Mouse (Mus musculus): ENCODE results near the gene Pole. TPM values are rescaled to one million over a fixed set of nuclear protein-coding genes. Genes with fewer than 3 reads are reported as not detected.

Gene Pole
- polyA plus RNA-seq, 1 experiment = 5.1 TPM

GRCm38 (mm10) chr5:110330508-110330907, 44.4 kb downstream of the Pole start:
- Histone ChIP-seq H3K36me3 (replicated peaks; ENCODE audit: low read length) (peaks cover 87% of the 10 kb centered on the region), H3K9me3 (no peaks in the 10 kb centered on the region), H3K4me3 (replicated peaks) (no peak overlapping the region), H3K27me3 (replicated peaks) (no peaks in the 10 kb centered on the region), H3K4me1 (no peaks in the 10 kb centered on the region; the same call in 1 of the 2 replicates)
- TF ChIP-seq FLI1 (IDR thresholded peaks at IDR 0.05; ENCODE audit: low read length) (no peak), GATA1 (IDR thresholded peaks at IDR 0.05; ENCODE audit: borderline replicate concordance, low read length) (no peak)

- peaks cover 59% of the 10 kb centered on the region for H3K36me3 ChIP-seq (replicated peaks; ENCODE audit: low read length)
- no peak overlapping the region for H3K4me3 ChIP-seq (replicated peaks)
- no peak for TF ChIP-seq FLI1 (IDR thresholded peaks at IDR 0.05; ENCODE audit: low read length)
- TF ChIP-seq GATA1 (IDR thresholded peaks at IDR 0.05; ENCODE audit: borderline replicate concordance, low read length) = no peak
- H3K27me3 ChIP-seq (replicated peaks) = peaks cover 39% of the 10 kb centered on the region
- peaks cover 20% of the 10 kb centered on the region for H3K4me1 ChIP-seq
- H3K9me3 ChIP-seq = no peaks in the 10 kb centered on the region
These were observed 52.7 kb downstream of the Pole start for GRCm38 (mm10) chr5:110338792-110339191.

- no peak for TF ChIP-seq FLI1 (IDR thresholded peaks at IDR 0.05; ENCODE audit: low read length)
- Histone ChIP-seq H3K36me3 (replicated peaks; ENCODE audit: low read length) (peaks cover 21% of the 10 kb centered on the region), H3K9me3 (no peaks in the 10 kb centered on the region), H3K4me3 (replicated peaks) (peak within 1 kb of the TSS; percentile 87), H3K4me1 (peaks cover 25% of the 10 kb centered on the region), H3K27me3 (replicated peaks) (peaks cover 66% of the 10 kb centered on the region)
These were observed 56.7 kb downstream of the Pole start, which contains the start of gene P2rx2 for GRCm38 (mm10) chr5:110342648-110343284. Gene P2rx2, minus strand, starts transcription at chr5:110343212.

- H3K4me3 ChIP-seq (replicated peaks) = no peak within 1 kb of the TSS
- H3K4me1 ChIP-seq = peaks cover 21% of the 10 kb centered on the region
- peaks cover 71% of the 10 kb centered on the region for H3K27me3 ChIP-seq (replicated peaks)
- H3K9me3 ChIP-seq = no peaks in the 10 kb centered on the region
- TF ChIP-seq FLI1 (IDR thresholded peaks at IDR 0.05; ENCODE audit: low read length) (no peak), GATA1 (IDR thresholded peaks at IDR 0.05; ENCODE audit: borderline replicate concordance, low read length) (no peak)
- peaks cover 6% of the 10 kb centered on the region for H3K36me3 ChIP-seq (replicated peaks; ENCODE audit: low read length)
These were observed 58.4 kb downstream of the Pole start, which contains the start of gene Lrcol1 for GRCm38 (mm10) chr5:110344524-110344923. Gene Lrcol1, plus strand, starts transcription at chr5:110344730.

GRCm38 (mm10) chr5:110345553-110345952, 59.4 kb downstream of the Pole start:
- peaks cover 66% of the 10 kb centered on the region for H3K27me3 ChIP-seq (replicated peaks)
- no peak for TF ChIP-seq FLI1 (IDR thresholded peaks at IDR 0.05; ENCODE audit: low read length)
- no peak for TF ChIP-seq GATA1 (IDR thresholded peaks at IDR 0.05; ENCODE audit: borderline replicate concordance, low read length)

GRCm38 (mm10) chr5:110347006-110347405, 60.9 kb downstream of the Pole start:
- no peak for TF ChIP-seq FLI1 (IDR thresholded peaks at IDR 0.05; ENCODE audit: low read length)
- no peak for TF ChIP-seq GATA1 (IDR thresholded peaks at IDR 0.05; ENCODE audit: borderline replicate concordance, low read length)
- H3K9me3 ChIP-seq = no peaks in the 10 kb centered on the region
- peaks cover 19% of the 10 kb centered on the region for H3K4me1 ChIP-seq
- no peak overlapping the region for H3K4me3 ChIP-seq (replicated peaks)
- no peaks in the 10 kb centered on the region for H3K36me3 ChIP-seq (replicated peaks; ENCODE audit: low read length)
- peaks cover 53% of the 10 kb centered on the region for H3K27me3 ChIP-seq (replicated peaks)

More at GRCm38 (mm10) chr5:110345553-110345952, 59.4 kb downstream of the Pole start:
- Histone ChIP-seq H3K9me3 (no peaks in the 10 kb centered on the region), H3K4me3 (replicated peaks) (no peak overlapping the region), H3K4me1 (peaks cover 20% of the 10 kb centered on the region), H3K36me3 (replicated peaks; ENCODE audit: low read length) (no peaks in the 10 kb centered on the region)

GRCm38 (mm10) chr5:110354716-110355115, 68.6 kb downstream of the Pole start:
- peaks cover 15% of the 10 kb centered on the region; the same call in 1 of the 2 replicates for H3K4me1 ChIP-seq
- no peaks in the 10 kb centered on the region for H3K36me3 ChIP-seq (replicated peaks; ENCODE audit: low read length)
- H3K9me3 ChIP-seq = no peaks in the 10 kb centered on the region
- H3K4me3 ChIP-seq (replicated peaks) = no peak overlapping the region
- peaks cover 35% of the 10 kb centered on the region for H3K27me3 ChIP-seq (replicated peaks)
- TF ChIP-seq GATA1 (IDR thresholded peaks at IDR 0.05; ENCODE audit: borderline replicate concordance, low read length) (no peak), FLI1 (IDR thresholded peaks at IDR 0.05; ENCODE audit: low read length) (no peak)

- peaks cover 15% of the 10 kb centered on the region; the same call in 1 of the 2 replicates for H3K4me1 ChIP-seq
- TF ChIP-seq GATA1 (IDR thresholded peaks at IDR 0.05; ENCODE audit: borderline replicate concordance, low read length) (no peak), FLI1 (IDR thresholded peaks at IDR 0.05; ENCODE audit: low read length) (no peak)
- H3K9me3 ChIP-seq = no peaks in the 10 kb centered on the region
These were observed 71.5 kb downstream of the Pole start for GRCm38 (mm10) chr5:110357531-110358179.

GRCm38 (mm10) chr5:110361465-110361864, 75.4 kb downstream of the Pole start:
- H3K36me3 ChIP-seq (replicated peaks; ENCODE audit: low read length) = peaks cover 21% of the 10 kb centered on the region
- H3K9me3 ChIP-seq = no peaks in the 10 kb centered on the region
- H3K4me1 ChIP-seq = peaks cover 17% of the 10 kb centered on the region
- TF ChIP-seq FLI1 (IDR thresholded peaks at IDR 0.05; ENCODE audit: low read length) (no peak), GATA1 (IDR thresholded peaks at IDR 0.05; ENCODE audit: borderline replicate concordance, low read length) (no peak)
- H3K4me3 ChIP-seq (replicated peaks) = no peak overlapping the region
- peaks cover 39% of the 10 kb centered on the region for H3K27me3 ChIP-seq (replicated peaks)

More at GRCm38 (mm10) chr5:110357531-110358179, 71.5 kb downstream of the Pole start:
- H3K36me3 ChIP-seq (replicated peaks; ENCODE audit: low read length) = no peaks in the 10 kb centered on the region
- peaks cover 47% of the 10 kb centered on the region for H3K27me3 ChIP-seq (replicated peaks)
- H3K4me3 ChIP-seq (replicated peaks) = no peak overlapping the region

- TF ChIP-seq FLI1 (IDR thresholded peaks at IDR 0.05; ENCODE audit: low read length) (no peak), GATA1 (IDR thresholded peaks at IDR 0.05; ENCODE audit: borderline replicate concordance, low read length) (no peak)
- H3K9me3 ChIP-seq = no peaks in the 10 kb centered on the region
- peaks cover 14% of the 10 kb centered on the region for H3K4me1 ChIP-seq
- peak overlapping the region; percentile 85 for H3K4me3 ChIP-seq (replicated peaks)
- H3K27me3 ChIP-seq (replicated peaks) = peaks cover 39% of the 10 kb centered on the region
- H3K36me3 ChIP-seq (replicated peaks; ENCODE audit: low read length) = peaks cover 30% of the 10 kb centered on the region
These were observed 76.7 kb downstream of the Pole start for GRCm38 (mm10) chr5:110362813-110363178.
